Mouse (Mus musculus): ENCODE data around the gene Picalm. TPM values are rescaled to one million over a fixed set of nuclear protein-coding genes. Genes with fewer than 3 reads are reported as not detected.

Gene Picalm
- polyA plus RNA-seq, 1 experiment: 40.3 TPM

GRCm38 (mm10) chr7:90144275-90144674, 14.3 kb downstream of the Picalm start:
- WGBS: 42% methylated on average over 2 of the region's 2 CpGs
- Histone ChIP-seq H3K27ac (ENCODE audit: insufficient read depth, low read length) (no peak overlapping the region), H3K4me3 (ENCODE audit: extremely low read depth, insufficient read depth, insufficient read length) (no peak overlapping the region), H3K36me3 (ENCODE audit: control insufficient read depth, insufficient read depth, low read length) (no peaks in the 10 kb centered on the region; the same call in 1 of the 2 replicates), H3K27me3 (ENCODE audit: control insufficient read depth, insufficient read depth, low read length) (no peaks in the 10 kb centered on the region), H3K4me1 (ENCODE audit: control insufficient read depth, insufficient read depth, insufficient read length) (peaks cover 25% of the 10 kb centered on the region)
- no peak for TF ChIP-seq CTCF (IDR thresholded peaks at IDR 0.05; ENCODE audit: extremely low read depth, insufficient read depth, insufficient read length, insufficient replicate concordance)
- DNase-seq (ENCODE audit: low read depth in 1 of 2, low spot score in 2 of 2): no peak

- Histone ChIP-seq H3K4me1 (ENCODE audit: control insufficient read depth, insufficient read depth, insufficient read length) (peaks cover 25% of the 10 kb centered on the region), H3K4me3 (ENCODE audit: extremely low read depth, insufficient read depth, insufficient read length) (no peak overlapping the region), H3K27ac (ENCODE audit: insufficient read depth, low read length) (no peak overlapping the region), H3K36me3 (ENCODE audit: control insufficient read depth, insufficient read depth, low read length) (no peaks in the 10 kb centered on the region; the same call in 1 of the 2 replicates), H3K27me3 (ENCODE audit: control insufficient read depth, insufficient read depth, low read length) (no peaks in the 10 kb centered on the region)
- 73% methylated on average over 2 of the region's 2 CpGs for WGBS
- no peak for DNase-seq (ENCODE audit: low read depth in 1 of 2, low spot score in 2 of 2)
- TF ChIP-seq POLR2A (IDR thresholded peaks at IDR 0.05; ENCODE audit: low read depth, low read length) (no peak), CTCF (IDR thresholded peaks at IDR 0.05; ENCODE audit: extremely low read depth, insufficient read depth, insufficient read length, insufficient replicate concordance) (no peak)
Observed at GRCm38 (mm10) chr7:90144971-90145370, 15.0 kb downstream of the Picalm start.

GRCm38 (mm10) chr7:90145376-90145775, 15.4 kb downstream of the Picalm start:
- H3K4me3 ChIP-seq (ENCODE audit: extremely low read depth, insufficient read depth, insufficient read length): no peak overlapping the region
- DNase-seq (ENCODE audit: low read depth in 1 of 2, low spot score in 2 of 2): no peak

GRCm38 (mm10) chr7:90145897-90146296, 15.9 kb downstream of the Picalm start:
- no peak overlapping the region for H3K4me3 ChIP-seq (ENCODE audit: extremely low read depth, insufficient read depth, insufficient read length)
- H3K27me3 ChIP-seq (ENCODE audit: control insufficient read depth, insufficient read depth, low read length): no peaks in the 10 kb centered on the region
- 49% methylated on average over 4 of the region's 4 CpGs for WGBS
- H3K4me1 ChIP-seq (ENCODE audit: control insufficient read depth, insufficient read depth, insufficient read length): peaks cover 24% of the 10 kb centered on the region
- TF ChIP-seq POLR2A (IDR thresholded peaks at IDR 0.05; ENCODE audit: low read depth, low read length) (no peak), CTCF (IDR thresholded peaks at IDR 0.05; ENCODE audit: extremely low read depth, insufficient read depth, insufficient read length, insufficient replicate concordance) (no peak)
- peak overlapping the region; percentile 27; the same call in 1 of the 2 replicates for H3K27ac ChIP-seq (ENCODE audit: insufficient read depth, low read length)
- no peak for DNase-seq (ENCODE audit: low read depth in 1 of 2, low spot score in 2 of 2)
- H3K36me3 ChIP-seq (ENCODE audit: control insufficient read depth, insufficient read depth, low read length): no peaks in the 10 kb centered on the region; the same call in 1 of the 2 replicates

More at GRCm38 (mm10) chr7:90145376-90145775, 15.4 kb downstream of the Picalm start:
- no peaks in the 10 kb centered on the region; the same call in 1 of the 2 replicates for H3K36me3 ChIP-seq (ENCODE audit: control insufficient read depth, insufficient read depth, low read length)
- H3K4me1 ChIP-seq (ENCODE audit: control insufficient read depth, insufficient read depth, insufficient read length): peaks cover 25% of the 10 kb centered on the region
- H3K27ac ChIP-seq (ENCODE audit: insufficient read depth, low read length): no peak overlapping the region
- no peak for TF ChIP-seq CTCF (IDR thresholded peaks at IDR 0.05; ENCODE audit: extremely low read depth, insufficient read depth, insufficient read length, insufficient replicate concordance)
- TF ChIP-seq POLR2A (IDR thresholded peaks at IDR 0.05; ENCODE audit: low read depth, low read length): no peak
- H3K27me3 ChIP-seq (ENCODE audit: control insufficient read depth, insufficient read depth, low read length): no peaks in the 10 kb centered on the region

- Histone ChIP-seq H3K27ac (ENCODE audit: insufficient read depth, low read length) (no peak overlapping the region), H3K4me1 (ENCODE audit: control insufficient read depth, insufficient read depth, insufficient read length) (peaks cover 24% of the 10 kb centered on the region), H3K27me3 (ENCODE audit: control insufficient read depth, insufficient read depth, low read length) (no peaks in the 10 kb centered on the region), H3K36me3 (ENCODE audit: control insufficient read depth, insufficient read depth, low read length) (no peaks in the 10 kb centered on the region; the same call in 1 of the 2 replicates), H3K4me3 (ENCODE audit: extremely low read depth, insufficient read depth, insufficient read length) (no peak overlapping the region)
- no peak for DNase-seq (ENCODE audit: low read depth in 1 of 2, low spot score in 2 of 2)
- TF ChIP-seq CTCF (IDR thresholded peaks at IDR 0.05; ENCODE audit: extremely low read depth, insufficient read depth, insufficient read length, insufficient replicate concordance) (no peak), POLR2A (IDR thresholded peaks at IDR 0.05; ENCODE audit: low read depth, low read length) (no peak)
- WGBS: 42% methylated on average over 1 of the region's 1 CpGs
Observed at GRCm38 (mm10) chr7:90146321-90146720, 16.3 kb downstream of the Picalm start.

GRCm38 (mm10) chr7:90148023-90148422, 18.0 kb downstream of the Picalm start:
- H3K27me3 ChIP-seq (ENCODE audit: control insufficient read depth, insufficient read depth, low read length): no peaks in the 10 kb centered on the region
- H3K27ac ChIP-seq (ENCODE audit: insufficient read depth, low read length): no peak overlapping the region
- WGBS: 76% methylated on average over 2 of the region's 2 CpGs
- no peak overlapping the region for H3K4me3 ChIP-seq (ENCODE audit: extremely low read depth, insufficient read depth, insufficient read length)
- no peaks in the 10 kb centered on the region; the same call in 1 of the 2 replicates for H3K36me3 ChIP-seq (ENCODE audit: control insufficient read depth, insufficient read depth, low read length)
- peaks cover 16% of the 10 kb centered on the region for H3K4me1 ChIP-seq (ENCODE audit: control insufficient read depth, insufficient read depth, insufficient read length)
- no peak for TF ChIP-seq POLR2A (IDR thresholded peaks at IDR 0.05; ENCODE audit: low read depth, low read length)
- no peak for TF ChIP-seq CTCF (IDR thresholded peaks at IDR 0.05; ENCODE audit: extremely low read depth, insufficient read depth, insufficient read length, insufficient replicate concordance)
- no peak for DNase-seq (ENCODE audit: low read depth in 1 of 2, low spot score in 2 of 2)

GRCm38 (mm10) chr7:90148516-90148915, 18.5 kb downstream of the Picalm start:
- no peak for TF ChIP-seq POLR2A (IDR thresholded peaks at IDR 0.05; ENCODE audit: low read depth, low read length)
- TF ChIP-seq CTCF (IDR thresholded peaks at IDR 0.05; ENCODE audit: extremely low read depth, insufficient read depth, insufficient read length, insufficient replicate concordance): no peak
- 74% methylated on average over 1 of the region's 1 CpGs for WGBS
- DNase-seq (ENCODE audit: low read depth in 1 of 2, low spot score in 2 of 2): no peak
- Histone ChIP-seq H3K4me3 (ENCODE audit: extremely low read depth, insufficient read depth, insufficient read length) (no peak overlapping the region), H3K27ac (ENCODE audit: insufficient read depth, low read length) (no peak overlapping the region), H3K36me3 (ENCODE audit: control insufficient read depth, insufficient read depth, low read length) (no peaks in the 10 kb centered on the region; the same call in 1 of the 2 replicates), H3K27me3 (ENCODE audit: control insufficient read depth, insufficient read depth, low read length) (no peaks in the 10 kb centered on the region), H3K4me1 (ENCODE audit: control insufficient read depth, insufficient read depth, insufficient read length) (peaks cover 13% of the 10 kb centered on the region)

Data from spleen, adult 2 months (tissue).